Mouse (Mus musculus) bone marrow macrophage, adult 2 months (primary cell): ENCODE data around the gene Pwp2. TPM values are rescaled to one million over a fixed set of nuclear protein-coding genes. Genes with fewer than 3 reads are reported as not detected.
"Not testable (repeated sequence)": the region's sequence is repeated elsewhere in the genome, so short reads cannot be mapped to it uniquely, and the experiment has no call there.

Source experiments
- H3K27ac ChIP-seq: 2 replicates; pipeline ENCODE4 v1.5.1; 2012; ENCODE audit warnings: low read depth, low read length; ENCODE audit not compliant: insufficient read depth
- H3K4me1 ChIP-seq: 2 replicates; pipeline ENCODE4 v1.6.1; 2012; ENCODE audit warnings: low read length; ENCODE audit not compliant: control insufficient read depth, insufficient read depth
- H3K4me3 ChIP-seq: 2 replicates; pipeline ENCODE4 v1.5.1; 2012; ENCODE audit warnings: mild to moderate bottlenecking, low read length, moderate library complexity; ENCODE audit not compliant: insufficient read depth
- CTCF ChIP-seq: IDR thresholded peaks from 2 replicates; pipeline ENCODE4 v1.5.1; 2012; ENCODE audit warnings: low read depth, mild to moderate bottlenecking, low read length, moderate library complexity
- POLR2A ChIP-seq: IDR thresholded peaks from 2 replicates; pipeline ENCODE4 v1.6.1; 2012; ENCODE audit warnings: mild to moderate bottlenecking, low read depth, low read length, borderline replicate concordance
- polyA plus RNA-seq: library from polyadenylated mRNA; stranded (reverse); fragments of >200 nt; gene quantifications from 2 replicates; pipeline ENCODE4 v1.2.4, GENCODE M21; 2012; ENCODE audit not compliant: missing spikeins, insufficient read depth, insufficient read length

The Pwp2 gene
- polyA plus RNA-seq, 1 experiment = 3.7 TPM

DNA sequence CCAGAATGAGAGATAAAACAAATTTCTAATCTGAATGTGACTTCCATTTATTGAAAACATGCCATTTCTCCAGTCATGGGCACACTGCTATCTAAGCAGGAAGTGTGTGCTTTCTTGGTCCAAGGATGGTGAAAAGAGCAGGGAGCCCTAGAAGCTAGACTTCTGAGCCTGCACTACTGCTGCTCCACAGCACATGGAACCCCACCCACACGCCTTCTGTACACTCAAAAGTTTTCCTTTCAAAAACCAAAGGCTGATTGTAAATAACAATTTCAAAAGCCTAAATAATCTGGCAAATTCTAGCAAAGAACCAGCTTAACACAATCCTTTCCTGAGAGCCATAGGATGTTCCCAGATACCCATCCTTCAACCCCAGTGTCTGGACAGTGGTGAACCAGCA is 34.6 kb upstream of the Pwp2 start:
- peaks cover 28% of the 10 kb centered on the region for H3K4me1 ChIP-seq
- no peak overlapping the region for H3K4me3 ChIP-seq
- TF ChIP-seq POLR2A (no peak), CTCF (no peak)
- no peak overlapping the region for H3K27ac ChIP-seq

GRCm38 (mm10) chr10:78218576-78218975 is 33.6 kb upstream of the Pwp2 start:
- Histone ChIP-seq H3K4me1 (peaks cover 21% of the 10 kb centered on the region), H3K27ac (no peak overlapping the region), H3K4me3 (no peak overlapping the region)
- TF ChIP-seq CTCF (no peak), POLR2A (no peak)

GRCm38 (mm10) chr10:78216376-78217083 is 31.6 kb upstream of the Pwp2 start:
- TF ChIP-seq POLR2A = no peak
- TF ChIP-seq CTCF = no peak
- Histone ChIP-seq H3K27ac (no peak overlapping the region), H3K4me1 (0 out of 2 replicates have a peak, but pooled peaks cover 2% of the 10 kb centered on the region), H3K4me3 (no peak overlapping the region)

DNA sequence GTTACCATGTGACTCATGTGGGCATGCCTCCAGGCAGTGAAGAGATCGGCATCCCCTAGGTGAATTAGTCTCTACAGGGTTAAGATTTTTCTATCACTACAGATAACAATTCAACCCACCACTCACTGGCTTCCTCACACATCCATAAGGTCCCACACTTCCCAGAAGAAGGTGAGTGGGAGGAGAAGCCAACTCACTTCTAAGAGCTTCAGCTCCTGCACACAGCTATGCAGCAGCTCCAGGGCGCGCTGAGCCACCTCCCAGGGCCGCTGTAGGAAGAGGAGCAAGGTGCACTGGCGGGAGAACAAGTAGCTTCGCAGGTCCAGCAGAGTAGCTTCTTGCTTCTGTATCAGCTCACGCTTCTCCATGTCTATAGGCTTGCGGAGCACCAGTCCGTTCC is 29.4 kb upstream of the Pwp2 start:
- Histone ChIP-seq H3K27ac (no peak overlapping the region), H3K4me1 (no peaks in the 10 kb centered on the region), H3K4me3 (no peak overlapping the region)
- no peak for TF ChIP-seq POLR2A
- no peak for TF ChIP-seq CTCF

DNA sequence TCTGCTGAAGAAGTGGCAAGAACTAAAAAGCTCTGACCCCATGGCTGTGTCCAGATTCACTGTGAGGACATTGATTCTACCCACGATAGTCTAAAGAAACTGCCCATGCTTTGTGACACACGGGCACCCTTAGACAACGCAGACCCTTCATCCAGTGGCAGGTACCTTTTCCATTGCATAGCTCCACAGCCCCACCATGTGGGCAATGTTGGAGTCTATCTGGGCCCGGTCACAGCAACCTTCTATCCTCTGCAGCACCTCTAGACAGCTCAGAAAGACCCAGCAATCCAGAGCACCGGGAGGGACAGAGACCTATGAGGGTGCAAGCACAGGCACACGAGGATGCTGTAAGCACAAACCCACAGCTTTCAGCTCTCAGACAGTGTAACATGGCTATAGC is 26.4 kb upstream of the Pwp2 start:
- H3K27ac ChIP-seq = no peak overlapping the region
- H3K4me3 ChIP-seq = no peak overlapping the region
- TF ChIP-seq CTCF = no peak
- no peak for TF ChIP-seq POLR2A
- H3K4me1 ChIP-seq = no peaks in the 10 kb centered on the region

DNA sequence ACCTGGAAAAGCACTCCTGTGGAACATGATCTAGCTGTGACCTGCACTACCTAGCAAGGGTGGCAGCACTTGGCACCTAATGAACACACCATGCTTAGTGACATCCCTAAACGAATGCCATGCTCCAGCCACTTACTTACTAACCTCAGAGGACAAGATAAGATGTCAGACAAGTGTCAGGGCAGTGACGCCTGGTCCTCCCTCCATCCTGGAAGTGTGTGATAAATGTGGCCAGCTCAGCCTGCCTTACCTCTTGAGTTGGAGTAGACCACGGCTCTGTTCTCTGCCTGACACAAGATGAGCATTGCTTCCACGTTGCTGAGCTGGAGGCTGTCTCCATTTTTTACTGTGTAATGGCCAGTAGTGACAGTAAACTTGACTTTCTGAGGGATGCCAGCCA is 16.2 kb upstream of the Pwp2 start:
- Histone ChIP-seq H3K4me3 (no peak overlapping the region), H3K27ac (no peak overlapping the region), H3K4me1 (no peaks in the 10 kb centered on the region)
- TF ChIP-seq POLR2A = no peak
- no peak for TF ChIP-seq CTCF

DNA sequence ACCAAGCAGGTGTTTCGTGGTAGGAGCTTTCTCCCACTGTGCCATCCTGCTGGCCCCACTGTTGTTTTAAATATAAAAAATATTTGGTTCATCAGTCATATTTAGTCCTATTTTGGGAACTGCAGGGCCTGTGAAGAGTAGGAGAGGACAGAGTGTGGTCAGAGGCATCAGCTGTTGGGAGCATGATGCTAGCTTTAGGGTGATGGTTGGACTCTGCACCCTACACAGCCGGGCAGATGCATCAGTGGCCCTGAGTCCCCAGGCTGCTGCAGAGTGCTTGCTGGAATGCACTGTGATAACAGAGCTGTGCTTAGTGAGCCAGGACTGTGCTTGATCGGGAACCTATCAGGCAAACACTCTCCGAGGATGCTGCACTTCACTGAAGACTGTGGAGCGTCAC is 8.0 kb upstream of the Pwp2 start:
- Histone ChIP-seq H3K4me3 (no peak overlapping the region), H3K27ac (no peak overlapping the region), H3K4me1 (no peaks in the 10 kb centered on the region)
- no peak for TF ChIP-seq POLR2A
- TF ChIP-seq CTCF = no peak

GRCm38 (mm10) chr10:78186076-78186475 is 1.1 kb upstream of the Pwp2 start:
- not testable (repeated sequence) for H3K4me1 ChIP-seq, H3K27ac ChIP-seq, H3K4me3 ChIP-seq

DNA sequence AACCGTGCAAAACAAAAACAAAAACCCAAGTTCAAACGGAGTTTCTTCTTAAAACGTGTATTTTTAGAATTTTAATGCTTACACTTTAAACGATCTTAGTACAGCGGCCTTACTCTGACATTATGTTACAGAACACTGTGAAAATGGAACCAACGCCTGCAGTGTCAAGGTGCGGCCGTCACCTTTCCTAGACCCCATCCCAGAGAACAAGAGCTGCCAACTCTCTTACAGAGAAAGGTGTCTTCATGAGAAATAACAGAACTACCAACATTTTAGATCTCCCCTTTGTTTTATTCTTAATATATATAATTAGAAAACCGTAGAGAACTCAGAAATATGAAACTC is 404 bp upstream of the Pwp2 start:
- peak overlapping the region; percentile 56 for H3K27ac ChIP-seq
- TF ChIP-seq CTCF (no peak), POLR2A (no peak)
- H3K4me1 ChIP-seq = peaks cover 7% of the 10 kb centered on the region
- H3K4me3 ChIP-seq = peak overlapping the region; percentile 96

- TF ChIP-seq CTCF = no peak
- TF ChIP-seq POLR2A = no peak
- Histone ChIP-seq H3K27ac (no peak overlapping the region), H3K4me1 (peaks cover 7% of the 10 kb centered on the region), H3K4me3 (peak overlapping the region; percentile 96)
Observed at GRCm38 (mm10) chr10:78183577-78183976, 1.4 kb downstream of the Pwp2 start.

DNA sequence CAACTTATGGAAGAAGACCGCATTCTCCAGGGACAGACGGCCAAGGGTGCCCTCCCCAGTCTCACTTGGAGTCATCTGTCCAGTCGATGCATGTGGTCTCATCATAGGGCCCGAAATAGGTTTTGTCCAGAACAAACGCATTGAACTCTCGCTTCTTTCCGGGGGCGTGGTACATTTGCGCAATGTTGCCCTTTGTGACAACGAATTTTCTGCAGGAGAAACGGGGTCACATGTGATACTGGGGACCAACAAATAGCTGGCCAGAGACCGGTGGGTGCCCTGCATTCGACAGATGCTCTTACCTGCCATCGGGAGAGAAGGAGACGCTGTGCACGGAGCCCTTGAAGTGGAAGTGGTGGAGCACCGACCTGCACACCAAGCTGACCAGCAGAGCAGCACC is 2.6 kb downstream of the Pwp2 start:
- Histone ChIP-seq H3K27ac (no peak overlapping the region), H3K4me3 (no peak overlapping the region), H3K4me1 (peaks cover 7% of the 10 kb centered on the region)
- TF ChIP-seq POLR2A (no peak), CTCF (no peak)
